Mouse (Mus musculus) E14TG2a.4 (cell line): Measurements from ENCODE around the gene Wdr93.

ENCODE experiments used
- CTCF ChIP-seq: conservative IDR thresholded peaks from 2 replicates; pipeline ENCODE4 v1.5.1; 2014; ENCODE audit warnings: low read length
- NANOG ChIP-seq: IDR thresholded peaks from 2 replicates; pipeline ENCODE4 v1.6.1; 2014; ENCODE audit warnings: borderline replicate concordance, low read length, mixed read lengths
- POU5F1 ChIP-seq: IDR thresholded peaks from 2 replicates; pipeline ENCODE4 v1.6.1; 2014; ENCODE audit warnings: low read length, borderline replicate concordance

DNA sequence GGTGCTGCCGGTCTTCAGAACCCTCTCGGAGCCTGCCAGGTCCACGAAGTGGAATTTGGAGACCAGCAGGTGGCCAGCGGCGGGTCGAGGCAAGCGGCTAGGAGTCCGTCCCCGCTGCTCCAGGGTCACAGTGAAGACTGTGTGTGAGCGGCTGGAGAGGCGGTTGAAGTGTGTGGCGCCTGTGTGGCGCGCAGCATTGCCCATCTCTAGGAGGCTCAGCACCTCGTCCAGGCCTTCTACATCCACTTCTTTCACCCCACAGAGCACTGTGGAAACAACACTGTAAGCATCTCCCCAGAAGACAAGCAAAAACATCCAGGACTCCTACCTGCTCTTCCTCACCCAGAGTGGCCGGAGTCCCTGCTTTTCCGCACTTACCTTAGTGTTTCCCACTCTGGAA is 32.1 kb upstream of the Wdr93 start:
- no peak for TF ChIP-seq CTCF
- no peak for TF ChIP-seq NANOG
- TF ChIP-seq POU5F1: no peak
